Mouse (Mus musculus) stomach, embryonic 15.5 days (tissue): ENCODE data around the gene Lrrc66. TPM values are rescaled to one million over a fixed set of nuclear protein-coding genes. Genes with fewer than 3 reads are reported as not detected.
"Not testable (repeated sequence)": the region's sequence is repeated elsewhere in the genome, so short reads cannot be mapped to it uniquely, and the experiment has no call there.

Experiments used
- ATAC-seq: fragments of 200-750 bp; cut with Nextera tagmentation; 2 replicates; pipeline ENCODE4 v1.8.0; 2017; ENCODE audit warnings: low read depth, moderate number of reproducible peaks, moderate TSS enrichment; ENCODE audit not compliant: insufficient read depth, low FRiP score
- H3K27ac ChIP-seq: fragments of 300-500 bp; sonication (generic); 2 replicates; pipeline ENCODE4 v1.5.1; 2015; ENCODE audit warnings: mild to moderate bottlenecking, inconsistent platforms
- H3K27me3 ChIP-seq: fragments of 300-500 bp; sonication (generic); replicated peaks from 2 replicates; pipeline ENCODE4 v1.6.1; 2015; ENCODE audit warnings: inconsistent platforms
- H3K36me3 ChIP-seq: fragments of 300-500 bp; sonication (generic); 2 replicates; pipeline ENCODE4 v1.6.1; 2015; ENCODE audit warnings: inconsistent platforms
- H3K4me1 ChIP-seq: fragments of 300-500 bp; sonication (generic); 2 replicates; pipeline ENCODE4 v1.6.1; 2015; ENCODE audit warnings: inconsistent platforms
- H3K4me2 ChIP-seq: fragments of 300-500 bp; sonication (generic); 2 replicates; pipeline ENCODE4 v1.6.1; 2015; ENCODE audit warnings: mild to moderate bottlenecking, inconsistent platforms
- H3K4me3 ChIP-seq: fragments of 300-500 bp; sonication (generic); replicated peaks from 2 replicates; pipeline ENCODE4 v1.5.1; 2015; ENCODE audit warnings: inconsistent platforms
- H3K9ac ChIP-seq: fragments of 300-500 bp; sonication (generic); 2 replicates; pipeline ENCODE4 v1.6.1; 2015; ENCODE audit warnings: inconsistent platforms
- H3K9me3 ChIP-seq: fragments of 300-500 bp; sonication (generic); 2 replicates; pipeline ENCODE4 v1.6.1; 2016; ENCODE audit warnings: inconsistent platforms
- WGBS: fragments of 180-500 bp; shearing (Covaris S2); methylation state at CpG from one replicate; pipeline ENCODE4 v1.1.7; 2015; 5-methylcytosine and 5-hydroxymethylcytosine counted together
- polyA plus RNA-seq: library from polyadenylated mRNA; unstranded; fragments of >200 nt; fragmentation: Nextera tagmentation; extraction: Ambion mirVana; gene quantifications from 2 replicates; pipeline ENCODE4 v1.2.1, GENCODE M21; 2015

Gene Lrrc66
- polyA plus RNA-seq, 1 experiment from 2014 or later, result 1.9 TPM

DNA sequence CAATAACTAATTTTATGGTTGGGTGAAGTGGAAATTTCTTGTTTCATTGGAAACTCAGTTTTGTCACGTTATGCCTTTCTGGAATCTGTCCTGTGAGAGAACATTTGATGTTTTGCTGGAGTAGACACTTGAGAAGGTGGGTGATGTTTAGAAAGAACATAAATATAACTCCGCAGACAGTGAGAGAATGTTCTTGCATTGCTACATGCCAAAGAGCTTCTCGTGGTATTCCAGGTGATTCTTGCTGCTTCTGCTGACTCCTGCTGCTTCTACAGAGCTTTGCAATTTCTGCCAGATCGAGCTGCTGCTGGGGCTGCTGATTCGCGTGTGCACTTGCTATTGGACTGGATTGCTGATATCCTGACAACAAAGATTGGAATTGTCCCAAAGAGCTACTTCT lies 27.4 kb downstream of the Lrrc66 start:
- Histone ChIP-seq H3K9ac (no peak overlapping the region), H3K9me3 (no peaks in the 10 kb centered on the region), H3K27ac (no peak overlapping the region), H3K27me3 (no peaks in the 10 kb centered on the region), H3K4me1 (no peaks in the 10 kb centered on the region), H3K4me3 (no peak overlapping the region), H3K4me2 (no peak overlapping the region), H3K36me3 (no peaks in the 10 kb centered on the region)
- WGBS, result 79% methylated on average over 6 of the region's 6 CpGs
- ATAC-seq, result no peak

DNA sequence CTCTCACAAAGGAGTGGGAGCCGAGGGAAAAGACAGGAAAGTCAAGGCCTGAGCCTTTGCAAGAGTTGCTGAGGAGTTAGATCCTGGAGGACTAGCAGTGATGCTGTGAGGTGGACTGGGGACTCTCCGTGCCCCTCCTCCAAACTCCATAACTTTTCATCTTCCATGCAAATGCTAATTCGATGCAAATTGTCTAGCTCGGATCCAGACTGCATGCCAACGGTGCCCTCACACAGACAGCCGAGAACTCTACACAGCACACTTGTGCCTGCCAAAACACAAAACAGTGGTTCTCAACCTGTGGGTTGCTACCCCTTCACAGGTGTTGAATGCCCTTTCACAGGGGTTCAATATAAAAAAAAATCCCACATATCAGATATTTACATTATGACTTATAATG lies 27.8 kb downstream of the Lrrc66 start:
- Histone ChIP-seq H3K4me3 (no peak overlapping the region), H3K36me3 (no peaks in the 10 kb centered on the region), H3K27me3 (no peaks in the 10 kb centered on the region), H3K4me2 (no peak overlapping the region), H3K9me3 (no peaks in the 10 kb centered on the region), H3K27ac (no peak overlapping the region), H3K4me1 (no peaks in the 10 kb centered on the region), H3K9ac (no peak overlapping the region)
- 91% methylated on average over 6 of the region's 6 CpGs for WGBS
- no peak for ATAC-seq

DNA sequence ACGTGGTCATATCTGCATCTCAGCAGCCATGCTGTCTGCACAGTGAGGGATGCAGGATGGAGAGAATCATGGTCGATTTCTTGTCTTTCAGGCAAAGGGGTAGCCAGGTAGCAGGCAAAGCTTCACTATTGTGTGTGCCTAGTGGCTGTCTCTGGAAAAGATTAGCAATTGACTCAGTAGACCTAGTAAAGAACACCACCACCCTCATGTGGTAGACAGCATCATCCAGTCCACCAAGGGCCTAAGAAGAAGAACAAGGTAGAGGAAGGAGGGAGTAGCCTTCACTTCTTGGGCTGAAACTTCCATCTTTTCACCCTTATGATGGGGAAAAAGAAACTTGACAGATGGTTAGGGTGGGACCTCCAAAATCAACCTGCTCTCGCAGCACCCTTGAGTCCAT lies 29.5 kb downstream of the Lrrc66 start:
- no peak for ATAC-seq
- WGBS, result 72% methylated on average over 3 of the region's 3 CpGs

DNA sequence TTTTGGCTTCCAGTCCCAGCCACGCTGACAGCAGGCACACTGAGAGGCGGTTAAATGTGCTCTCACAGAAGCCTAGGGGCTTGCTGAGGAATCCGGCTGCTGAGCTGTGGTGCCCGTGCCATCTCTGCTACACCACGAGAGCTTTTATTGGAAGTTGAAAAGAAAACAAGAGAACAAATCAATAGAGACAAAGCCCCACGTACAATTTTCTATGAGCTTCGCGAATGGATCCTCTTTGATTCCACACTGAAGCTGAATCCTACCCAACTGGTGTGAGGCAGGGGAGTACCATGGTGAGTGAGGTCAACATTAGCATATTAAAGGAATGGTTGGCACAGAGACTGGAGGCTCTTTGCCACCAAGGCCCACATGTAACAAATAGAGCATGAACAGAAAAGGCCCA lies 31.0 kb downstream of the Lrrc66 start:
- Histone ChIP-seq H3K4me2 (no peak overlapping the region), H3K4me3 (no peak overlapping the region), H3K4me1 (no peaks in the 10 kb centered on the region), H3K9ac (no peak overlapping the region), H3K27me3 (no peaks in the 10 kb centered on the region), H3K9me3 (no peaks in the 10 kb centered on the region), H3K36me3 (no peaks in the 10 kb centered on the region), H3K27ac (no peak overlapping the region)
- ATAC-seq, result no peak
- WGBS, result 79% methylated on average over 8 of the region's 8 CpGs

More for the DNA sequence above, 29.5 kb downstream of the Lrrc66 start:
- Histone ChIP-seq H3K4me2 (no peak overlapping the region), H3K4me1 (no peaks in the 10 kb centered on the region), H3K27me3 (no peaks in the 10 kb centered on the region), H3K36me3 (no peaks in the 10 kb centered on the region), H3K27ac (no peak overlapping the region), H3K9ac (no peak overlapping the region), H3K9me3 (no peaks in the 10 kb centered on the region), H3K4me3 (no peak overlapping the region)

DNA sequence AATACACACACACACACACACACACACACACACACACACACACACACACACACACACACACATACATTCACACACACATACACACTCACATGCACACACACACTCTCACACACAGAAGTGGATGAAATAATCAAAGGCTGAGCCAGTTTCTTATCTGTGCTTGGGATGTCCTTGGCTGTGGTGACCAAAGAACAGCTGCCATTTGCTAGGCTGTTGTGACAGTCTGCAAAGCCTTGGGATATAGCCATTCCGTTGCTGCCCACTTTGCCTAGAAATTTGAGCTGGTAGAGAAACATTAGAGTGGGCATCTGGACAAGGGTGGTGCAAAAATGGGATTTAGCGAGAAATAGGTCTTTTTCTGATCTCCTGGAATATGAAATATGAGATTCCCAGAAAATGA lies 32.3 kb downstream of the Lrrc66 start:
- 71% methylated on average over 2 of the region's 2 CpGs for WGBS
- no peak overlapping the region for H3K4me3 ChIP-seq

DNA sequence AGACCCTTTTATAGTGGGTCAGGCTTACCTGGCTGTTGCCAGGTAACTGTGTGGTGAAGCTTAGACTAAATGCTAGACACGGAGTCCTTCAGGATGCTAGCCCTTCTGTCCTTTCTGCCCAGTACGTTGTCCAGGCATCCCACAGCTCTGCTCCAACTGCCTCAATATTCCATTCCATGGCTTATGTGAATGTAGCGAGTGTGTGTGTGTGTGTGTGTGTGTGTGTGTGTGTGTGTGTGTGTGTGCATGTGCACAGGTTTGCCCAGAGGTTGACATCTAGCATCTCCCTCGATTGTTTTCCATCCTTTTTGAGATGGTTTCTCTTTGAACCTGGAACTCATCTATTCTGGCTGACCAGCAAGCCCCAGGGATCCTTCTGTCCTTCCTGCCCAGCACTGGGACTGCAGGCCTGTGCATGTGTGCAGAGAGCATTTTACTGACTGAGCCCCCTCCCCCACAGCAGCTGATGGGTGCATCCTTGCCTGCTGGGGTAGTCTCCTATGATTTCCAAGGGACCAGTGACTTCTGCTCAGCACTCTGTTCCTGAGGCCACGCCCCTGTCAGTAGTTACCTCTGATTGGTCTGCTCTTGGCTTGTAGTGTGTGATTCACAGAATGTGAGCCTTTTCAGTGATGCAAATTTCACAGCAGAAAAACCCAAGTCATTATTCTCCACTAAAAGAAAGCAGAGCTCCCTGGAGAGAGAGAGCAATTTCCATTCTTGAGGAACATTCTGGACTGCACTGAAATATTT lies 33.2 kb downstream of the Lrrc66 start:
- no peak for ATAC-seq
- WGBS, result 64% methylated on average over 5 of the region's 5 CpGs
- Histone ChIP-seq H3K9ac (no peak overlapping the region), H3K4me2 (no peak overlapping the region), H3K27ac (no peak overlapping the region), H3K27me3 (no peaks in the 10 kb centered on the region), H3K36me3 (no peaks in the 10 kb centered on the region), H3K4me3 (no peak overlapping the region), H3K9me3 (no peaks in the 10 kb centered on the region), H3K4me1 (no peaks in the 10 kb centered on the region)

More for the DNA sequence above, 32.3 kb downstream of the Lrrc66 start:
- Histone ChIP-seq H3K4me1 (no peaks in the 10 kb centered on the region), H3K27ac (no peak overlapping the region), H3K27me3 (no peaks in the 10 kb centered on the region), H3K9ac (no peak overlapping the region), H3K36me3 (no peaks in the 10 kb centered on the region), H3K9me3 (no peaks in the 10 kb centered on the region), H3K4me2 (no peak overlapping the region)
- no peak for ATAC-seq

DNA sequence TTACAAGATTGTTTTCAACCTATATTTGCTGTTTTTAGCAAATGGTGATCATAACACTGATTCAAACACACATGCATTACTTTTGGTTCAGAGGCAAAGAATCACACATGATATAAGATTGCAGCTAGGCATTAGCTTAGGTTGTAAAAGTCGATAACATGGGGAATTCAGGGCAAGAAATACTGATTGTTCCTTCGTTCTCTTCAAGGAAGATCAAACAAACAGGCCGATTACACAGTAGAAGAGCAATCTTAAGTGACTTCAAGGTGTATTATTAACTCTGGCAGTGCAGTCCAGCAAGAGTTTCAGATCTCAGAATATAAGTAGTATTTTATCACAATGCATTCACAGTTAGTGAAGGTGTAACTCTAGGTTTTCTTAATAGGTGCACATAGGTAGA lies 45.2 kb downstream of the Lrrc66 start:
- Histone ChIP-seq H3K9ac (no peak overlapping the region), H3K36me3 (no peaks in the 10 kb centered on the region), H3K4me3 (no peak overlapping the region), H3K27ac (no peak overlapping the region), H3K9me3 (no peaks in the 10 kb centered on the region), H3K27me3 (no peaks in the 10 kb centered on the region), H3K4me2 (no peak overlapping the region), H3K4me1 (no peaks in the 10 kb centered on the region)
- 60% methylated on average over 3 of the region's 3 CpGs for WGBS
- no peak for ATAC-seq

DNA sequence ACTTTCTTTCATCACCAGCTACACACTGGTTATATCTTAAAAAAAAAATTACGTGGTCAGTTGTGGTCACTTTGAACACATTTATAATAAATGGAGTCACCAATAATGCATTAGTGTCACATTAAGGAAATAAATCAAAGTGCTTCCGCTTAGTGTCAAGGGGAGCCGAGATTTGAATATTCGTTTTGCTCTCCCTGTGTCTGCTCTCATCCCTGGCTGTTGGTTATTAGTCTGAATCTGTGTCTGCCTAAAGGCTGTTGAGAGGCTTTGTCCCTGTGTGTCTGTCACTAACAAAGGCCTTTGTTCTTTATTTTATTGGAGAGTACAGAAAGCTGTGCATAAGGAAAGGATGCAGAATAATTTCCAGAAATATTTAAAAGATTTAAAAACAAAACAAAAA lies 45.7 kb downstream of the Lrrc66 start:
- no peak for ATAC-seq
- Histone ChIP-seq H3K9me3 (no peaks in the 10 kb centered on the region), H3K36me3 (no peaks in the 10 kb centered on the region), H3K4me1 (no peaks in the 10 kb centered on the region), H3K4me3 (no peak overlapping the region), H3K27ac (no peak overlapping the region), H3K27me3 (no peaks in the 10 kb centered on the region), H3K9ac (no peak overlapping the region), H3K4me2 (no peak overlapping the region)
- WGBS, result 57% methylated on average over 4 of the region's 4 CpGs

DNA sequence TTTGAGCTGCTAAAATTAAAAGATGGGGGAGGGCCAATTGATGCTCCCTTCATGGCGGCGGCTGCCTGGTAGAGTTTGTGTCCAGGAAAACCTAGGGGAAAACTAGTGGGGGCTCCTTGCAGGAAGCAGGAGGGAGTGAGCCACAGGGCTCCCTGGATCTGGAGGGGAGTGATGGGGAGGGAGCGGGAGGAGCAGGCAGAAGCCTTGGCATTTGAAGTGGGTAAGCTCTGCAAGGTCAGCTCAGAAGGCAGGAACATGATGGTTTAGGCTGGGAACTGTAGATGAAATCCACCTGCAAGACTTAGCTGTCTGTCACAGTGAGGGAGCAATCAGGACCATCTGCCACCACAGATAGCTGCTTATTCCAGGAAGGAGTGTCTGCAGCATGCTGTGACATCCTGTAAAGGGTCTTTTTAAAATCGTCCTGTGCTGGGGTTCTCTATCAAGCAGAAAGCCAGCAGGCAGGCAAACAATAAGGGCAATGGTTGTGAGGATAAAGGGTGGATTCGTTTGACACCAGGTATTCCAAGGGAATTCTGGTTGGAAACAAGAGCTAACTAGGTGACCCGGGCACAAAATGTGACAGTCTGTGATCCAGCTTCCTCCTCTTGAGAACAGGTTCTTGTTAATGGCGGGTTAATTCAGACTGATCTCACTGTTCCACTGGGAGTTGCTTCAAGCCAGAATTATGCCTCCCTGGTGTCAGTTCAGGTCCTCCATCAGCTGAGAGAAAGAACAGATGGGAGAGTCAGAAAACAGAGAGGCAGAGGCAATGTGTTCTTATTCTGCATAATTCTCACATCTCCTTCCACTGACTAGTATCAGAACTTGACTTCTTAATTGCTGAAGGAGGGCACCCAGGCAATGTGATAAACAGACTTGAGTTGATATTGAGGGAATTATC lies 46.9 kb downstream of the Lrrc66 start:
- ATAC-seq, result no peak
- Histone ChIP-seq H3K9ac (no peak overlapping the region), H3K4me1 (no peaks in the 10 kb centered on the region), H3K27me3 (no peaks in the 10 kb centered on the region), H3K9me3 (no peaks in the 10 kb centered on the region), H3K36me3 (no peaks in the 10 kb centered on the region), H3K27ac (no peak overlapping the region), H3K4me3 (no peak overlapping the region), H3K4me2 (no peak overlapping the region)
- 38% methylated on average over 7 of the region's 7 CpGs for WGBS

DNA sequence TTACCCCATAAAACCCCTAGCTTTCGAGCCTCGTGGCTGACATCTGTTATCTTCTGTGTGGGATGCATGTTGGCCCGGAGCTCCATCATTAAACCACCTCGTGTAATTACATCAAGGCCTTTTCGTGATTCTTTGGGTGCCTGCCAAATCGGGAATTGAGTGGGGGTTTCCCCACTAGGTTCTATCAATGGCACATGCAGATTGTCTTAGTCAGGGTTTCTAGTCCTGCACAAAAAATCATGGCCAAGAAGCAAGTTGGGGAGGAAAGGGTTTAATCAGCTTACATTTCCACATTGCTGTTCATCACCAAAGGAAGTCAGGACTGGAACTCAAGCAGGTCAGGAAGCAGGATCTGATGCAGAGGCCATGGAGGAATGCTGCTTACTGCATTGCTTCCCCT lies 48.3 kb downstream of the Lrrc66 start:
- not testable (repeated sequence) for ATAC-seq, H3K36me3 ChIP-seq, H3K4me2 ChIP-seq, H3K9me3 ChIP-seq, H3K27ac ChIP-seq, H3K27me3 ChIP-seq, H3K9ac ChIP-seq, H3K4me1 ChIP-seq, H3K4me3 ChIP-seq
- WGBS, result 83% methylated on average over 6 of the region's 6 CpGs

DNA sequence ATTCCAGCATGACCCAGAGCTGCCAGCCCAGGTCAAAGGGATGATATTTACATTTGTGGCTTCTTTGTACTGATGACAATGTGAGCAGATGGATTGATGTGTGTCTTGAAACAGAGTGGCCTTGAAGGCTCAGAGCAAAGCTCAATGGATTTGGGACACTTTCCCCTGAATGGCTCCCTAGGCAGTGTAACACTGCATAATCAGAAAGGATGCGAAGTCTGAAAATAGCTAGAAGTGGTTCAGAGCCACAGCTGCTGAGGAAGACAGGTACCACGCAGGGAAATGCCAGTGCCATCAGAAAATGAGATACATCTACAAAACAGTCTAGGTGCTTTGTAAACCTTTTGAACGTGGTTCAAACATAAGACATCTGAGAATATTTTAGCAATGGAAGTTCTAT lies 54.2 kb downstream of the Lrrc66 start:
- Histone ChIP-seq H3K4me2 (no peak overlapping the region), H3K4me3 (no peak overlapping the region), H3K4me1 (no peaks in the 10 kb centered on the region), H3K9me3 (no peaks in the 10 kb centered on the region), H3K36me3 (no peaks in the 10 kb centered on the region), H3K27me3 (no peaks in the 10 kb centered on the region), H3K9ac (no peak overlapping the region), H3K27ac (no peak overlapping the region)
- 82% methylated on average over 3 of the region's 3 CpGs for WGBS
- ATAC-seq, result no peak

DNA sequence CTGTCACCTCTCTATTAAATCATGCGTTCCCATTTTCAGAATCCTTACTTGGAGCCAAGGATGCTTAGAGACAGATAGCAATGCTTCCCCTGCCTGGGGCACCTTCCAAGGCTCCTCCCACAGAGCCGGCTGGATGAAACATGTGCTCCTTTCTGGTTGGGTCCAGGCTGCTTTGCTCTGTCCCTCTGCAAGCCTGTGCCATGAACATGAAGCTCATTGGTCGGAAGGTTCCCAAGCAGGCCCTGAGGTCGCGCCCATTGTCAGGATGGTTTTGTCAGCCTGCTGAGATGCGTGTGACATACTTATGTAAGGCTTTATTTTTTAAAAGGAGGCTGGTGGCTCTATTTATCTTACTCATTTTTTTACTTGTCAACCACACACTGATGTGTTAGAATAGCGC lies 55.6 kb downstream of the Lrrc66 start:
- 56% methylated on average over 7 of the region's 7 CpGs for WGBS
- Histone ChIP-seq H3K4me1 (no peaks in the 10 kb centered on the region), H3K4me3 (no peak overlapping the region), H3K9me3 (no peaks in the 10 kb centered on the region), H3K4me2 (no peak overlapping the region), H3K36me3 (no peaks in the 10 kb centered on the region), H3K27me3 (no peaks in the 10 kb centered on the region), H3K9ac (no peak overlapping the region), H3K27ac (no peak overlapping the region)
- no peak for ATAC-seq
